Mouse (Mus musculus) frontal cortex, postnatal 36 days (tissue): ENCODE data around the gene Lypla2.

Source experiments
- DNase-seq, 2 experiments: peaks; one replicate each; pipeline ENCODE4 v3.0.0; 2022; ENCODE audit warnings: low spot score in 2 of 2

Gene Lypla2

GRCm38 (mm10) chr4:135921257-135922120, 50.9 kb downstream of the Lypla2 start:
- no peak for DNase-seq

DNA sequence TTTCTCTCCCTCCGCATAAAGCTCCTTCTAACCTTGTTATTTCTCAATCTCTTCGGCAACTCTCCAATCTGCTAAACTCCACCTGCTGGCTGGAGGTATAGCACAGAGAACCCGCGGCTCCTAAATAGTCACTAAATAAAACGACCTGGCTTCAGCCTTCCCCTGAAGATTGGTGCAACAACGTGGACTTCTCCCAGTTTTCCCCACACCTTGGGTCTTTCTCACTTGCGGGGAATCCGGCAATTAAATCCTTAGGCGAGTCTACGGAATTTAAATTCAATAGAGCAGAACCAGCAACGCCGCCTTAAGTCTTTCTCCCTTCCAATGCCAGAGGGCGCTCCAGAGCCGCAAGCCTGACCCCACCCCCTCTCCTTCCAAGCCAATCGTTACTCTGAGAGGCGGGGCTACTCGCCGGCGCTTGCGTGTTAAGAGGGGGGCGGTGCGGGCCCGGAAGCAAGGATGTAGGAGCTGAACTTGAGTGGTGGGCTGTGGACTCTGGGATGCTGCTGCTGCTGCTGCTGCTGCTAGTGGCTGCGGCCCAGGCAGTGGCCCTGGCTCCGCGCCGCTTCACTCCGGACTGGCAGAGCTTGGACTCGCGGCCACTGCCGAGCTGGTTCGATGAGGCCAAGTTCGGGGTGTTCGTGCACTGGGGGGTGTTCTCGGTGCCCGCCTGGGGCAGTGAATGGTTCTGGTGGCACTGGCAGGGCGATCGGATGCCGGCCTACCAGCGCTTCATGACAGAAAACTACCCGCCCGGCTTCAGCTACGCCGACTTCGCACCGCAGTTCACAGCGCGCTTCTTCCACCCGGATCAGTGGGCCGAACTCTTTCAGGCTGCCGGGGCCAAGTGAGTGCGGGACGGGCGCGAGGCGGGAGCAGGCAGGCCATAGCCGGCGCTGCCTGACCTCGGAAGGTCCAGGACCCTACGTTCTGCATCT, 51.9 kb downstream of the Lypla2 start, which contains the start of gene Fuca1:
Fuca1 (plus strand) TSS at position 432 of the 938 bp plus-strand sequence.
- DNase-seq: peak; percentile 95 to 97

GRCm38 (mm10) chr4:135919280-135919639, 53.2 kb downstream of the Lypla2 start:
- no peak for DNase-seq

GRCm38 (mm10) chr4:135918635-135919279, 53.7 kb downstream of the Lypla2 start:
- DNase-seq: no peak
